Mouse (Mus musculus): ENCODE measurements around the gene Hes5. TPM values are rescaled to one million over a fixed set of nuclear protein-coding genes. Genes with fewer than 3 reads are reported as not detected.
A peak's percentile ranks its signal among the peaks of the same experiment; 100 is the strongest.

Hes5 gene
- polyA plus RNA-seq, 1 experiment from 2014 or later, result 5.8 TPM

DNA sequence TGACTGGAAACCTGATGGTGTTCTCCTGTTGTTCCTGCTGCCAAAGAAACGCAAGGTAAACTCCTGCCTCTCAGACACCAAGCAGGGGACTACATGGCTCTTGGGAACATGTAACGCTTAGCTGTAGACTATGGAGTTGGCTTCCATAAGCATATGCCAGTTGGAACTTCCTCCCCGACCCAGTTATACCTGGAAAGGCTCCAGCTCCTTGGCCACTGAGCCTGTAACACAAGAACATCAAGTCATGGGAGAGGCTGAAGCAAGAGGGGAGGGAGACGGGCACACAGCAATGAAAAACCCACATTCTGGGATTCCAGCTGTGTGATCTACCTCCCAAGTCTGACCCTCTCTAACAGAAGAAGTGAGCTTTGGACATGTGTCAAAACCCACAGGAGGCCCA is 38.4 kb upstream of the Hes5 start:
- Histone ChIP-seq H3K27me3 (ENCODE audit: insufficient read depth, low read length) (no peaks in the 10 kb centered on the region), H3K36me3 (ENCODE audit: insufficient read depth, low read length) (no peaks in the 10 kb centered on the region), H3K4me3 (replicated peaks; ENCODE audit: low read depth, low read length) (no peak overlapping the region), H3K9ac (ENCODE audit: low read depth, low read length) (no peak overlapping the region), H3K4me1 (replicated peaks; ENCODE audit: insufficient read depth, low read length) (no peaks in the 10 kb centered on the region; the same call in 1 of the 2 replicates), H3K27ac (no peak overlapping the region), H3K9me3 (replicated peaks; ENCODE audit: low read length) (no peaks in the 10 kb centered on the region), H3K4me2 (ENCODE audit: low read length) (no peak overlapping the region)
- ATAC-seq (replicated peaks; ENCODE audit: low FRiP score, low read depth), result no peak
- DNase-seq (ENCODE audit: low spot score), result no peak
- 77% methylated on average over 4 of the region's 4 CpGs for WGBS
- no peak for TF ChIP-seq CTCF (IDR thresholded peaks at IDR 0.05; ENCODE audit: low read depth)

DNA sequence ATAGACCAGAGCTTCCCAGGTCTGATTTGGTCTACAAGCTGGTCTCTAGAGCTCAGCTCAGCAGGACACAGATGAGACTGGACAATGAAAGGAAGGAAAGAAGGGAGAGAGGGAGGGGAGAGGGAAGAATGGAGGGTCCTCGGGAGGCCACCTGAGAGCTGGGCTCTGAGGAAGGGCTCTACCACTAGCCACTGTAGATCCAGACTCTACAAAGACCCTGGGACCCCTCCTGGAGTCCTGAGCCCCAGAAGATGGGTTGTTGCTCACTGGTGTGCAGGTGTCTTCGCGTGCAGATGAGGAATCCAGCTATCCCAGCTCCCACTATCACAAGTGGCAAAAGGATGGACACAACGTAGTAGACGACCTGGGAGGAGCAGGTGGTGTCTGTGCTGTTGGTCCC is 37.8 kb upstream of the Hes5 start:
- Histone ChIP-seq H3K9ac (ENCODE audit: low read depth, low read length) (no peak overlapping the region), H3K4me3 (replicated peaks; ENCODE audit: low read depth, low read length) (no peak overlapping the region), H3K4me1 (replicated peaks; ENCODE audit: insufficient read depth, low read length) (no peaks in the 10 kb centered on the region; the same call in 1 of the 2 replicates), H3K36me3 (ENCODE audit: insufficient read depth, low read length) (no peaks in the 10 kb centered on the region), H3K9me3 (replicated peaks; ENCODE audit: low read length) (no peaks in the 10 kb centered on the region), H3K4me2 (ENCODE audit: low read length) (no peak overlapping the region), H3K27me3 (ENCODE audit: insufficient read depth, low read length) (no peaks in the 10 kb centered on the region), H3K27ac (no peak overlapping the region)
- TF ChIP-seq CTCF (IDR thresholded peaks at IDR 0.05; ENCODE audit: low read depth), result no peak
- WGBS, result 76% methylated on average over 5 of the region's 5 CpGs
- DNase-seq (ENCODE audit: low spot score) (no peak), ATAC-seq (replicated peaks; ENCODE audit: low FRiP score, low read depth) (no peak)

DNA sequence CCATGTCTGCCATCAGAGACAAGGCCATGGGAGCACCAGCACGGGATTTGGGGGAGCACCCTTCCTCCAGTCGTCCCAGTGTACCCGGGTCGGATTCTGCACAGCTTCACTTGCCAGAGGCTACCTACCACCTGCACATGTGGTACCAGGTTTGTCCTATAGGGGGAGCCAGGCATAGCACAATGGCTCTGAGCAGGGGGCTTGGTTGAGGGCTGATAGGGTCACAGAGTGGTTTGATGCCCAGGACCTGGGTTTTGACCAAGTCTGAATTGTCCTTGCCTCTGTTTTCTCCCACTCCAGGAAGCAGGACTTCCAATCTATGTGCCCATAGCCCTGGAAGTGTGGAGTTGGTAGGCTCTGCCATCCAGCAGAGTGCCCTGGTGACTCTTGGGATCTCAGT is 35.3 kb upstream of the Hes5 start:
- WGBS, result 47% methylated on average over 4 of the region's 4 CpGs
- no peak for ATAC-seq (replicated peaks; ENCODE audit: low FRiP score, low read depth)
- TF ChIP-seq CTCF (IDR thresholded peaks at IDR 0.05; ENCODE audit: low read depth), result peak; percentile 44

DNA sequence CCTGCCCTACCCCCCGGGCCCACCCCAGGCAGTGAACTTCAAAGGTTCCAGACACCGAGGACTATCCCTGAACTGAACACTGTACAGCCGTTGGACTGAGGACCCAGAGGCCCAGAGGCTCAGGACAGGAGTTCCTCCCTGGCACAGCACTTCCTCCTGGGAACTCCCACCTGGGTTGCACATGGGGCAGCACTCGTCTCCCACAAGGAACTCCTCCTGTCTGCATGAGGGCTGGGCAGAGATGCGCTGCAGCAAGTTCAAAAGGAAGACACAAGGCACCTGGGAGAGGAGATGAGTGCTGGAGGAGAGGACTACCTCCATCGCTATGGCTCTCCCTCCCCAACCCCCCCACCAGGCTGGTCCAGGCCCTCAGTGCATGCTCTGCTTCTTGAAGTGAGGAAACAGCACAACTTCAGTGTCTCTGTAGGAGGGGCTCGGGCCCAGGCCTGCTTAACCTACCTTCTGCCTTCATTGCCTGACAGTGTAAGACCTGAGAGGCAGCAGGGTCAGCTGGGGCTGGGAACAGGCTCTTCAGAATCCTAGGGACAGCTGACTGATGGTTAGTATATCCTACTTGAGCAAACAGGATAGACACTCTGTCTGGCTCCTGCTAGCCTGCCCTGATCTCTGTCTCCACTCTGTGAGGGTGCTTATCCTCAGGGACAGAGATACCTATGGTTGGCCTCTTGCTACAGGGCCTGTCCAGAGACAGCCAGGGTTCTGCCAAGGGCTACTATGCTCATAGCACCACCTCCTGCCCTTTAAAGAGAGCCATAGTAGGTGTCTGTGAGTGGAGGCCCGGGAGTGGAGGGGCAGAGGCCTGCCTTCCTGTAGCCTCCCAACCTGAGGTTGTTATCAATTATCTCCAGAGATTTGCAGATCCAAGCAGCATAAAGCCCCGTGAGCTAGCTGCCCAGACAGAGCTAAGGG is 33.5 kb upstream of the Hes5 start:
- Histone ChIP-seq H3K27me3 (ENCODE audit: insufficient read depth, low read length) (no peaks in the 10 kb centered on the region), H3K4me2 (ENCODE audit: low read length) (peak overlapping the region; percentile 42), H3K9ac (ENCODE audit: low read depth, low read length) (peak overlapping the region; percentile 35; the same call in 1 of the 2 replicates), H3K36me3 (ENCODE audit: insufficient read depth, low read length) (no peaks in the 10 kb centered on the region), H3K9me3 (replicated peaks; ENCODE audit: low read length) (no peaks in the 10 kb centered on the region), H3K4me3 (replicated peaks; ENCODE audit: low read depth, low read length) (peak overlapping the region; percentile 10), H3K4me1 (replicated peaks; ENCODE audit: insufficient read depth, low read length) (no peaks in the 10 kb centered on the region; the same call in none of the 2 replicates), H3K27ac (peak overlapping the region; percentile 31)
- ATAC-seq (replicated peaks; ENCODE audit: low FRiP score, low read depth) (no peak), DNase-seq (ENCODE audit: low spot score) (no peak)
- TF ChIP-seq CTCF (IDR thresholded peaks at IDR 0.05; ENCODE audit: low read depth), result no peak
- 57% methylated on average over 9 of the region's 9 CpGs for WGBS

More for the DNA sequence above, 35.3 kb upstream of the Hes5 start:
- no peak for DNase-seq (ENCODE audit: low spot score)
- Histone ChIP-seq H3K36me3 (ENCODE audit: insufficient read depth, low read length) (no peaks in the 10 kb centered on the region), H3K4me3 (replicated peaks; ENCODE audit: low read depth, low read length) (no peak overlapping the region), H3K9me3 (replicated peaks; ENCODE audit: low read length) (no peaks in the 10 kb centered on the region), H3K9ac (ENCODE audit: low read depth, low read length) (no peak overlapping the region), H3K27me3 (ENCODE audit: insufficient read depth, low read length) (no peaks in the 10 kb centered on the region), H3K4me1 (replicated peaks; ENCODE audit: insufficient read depth, low read length) (no peaks in the 10 kb centered on the region; the same call in none of the 2 replicates), H3K4me2 (ENCODE audit: low read length) (no peak overlapping the region), H3K27ac (no peak overlapping the region)

DNA sequence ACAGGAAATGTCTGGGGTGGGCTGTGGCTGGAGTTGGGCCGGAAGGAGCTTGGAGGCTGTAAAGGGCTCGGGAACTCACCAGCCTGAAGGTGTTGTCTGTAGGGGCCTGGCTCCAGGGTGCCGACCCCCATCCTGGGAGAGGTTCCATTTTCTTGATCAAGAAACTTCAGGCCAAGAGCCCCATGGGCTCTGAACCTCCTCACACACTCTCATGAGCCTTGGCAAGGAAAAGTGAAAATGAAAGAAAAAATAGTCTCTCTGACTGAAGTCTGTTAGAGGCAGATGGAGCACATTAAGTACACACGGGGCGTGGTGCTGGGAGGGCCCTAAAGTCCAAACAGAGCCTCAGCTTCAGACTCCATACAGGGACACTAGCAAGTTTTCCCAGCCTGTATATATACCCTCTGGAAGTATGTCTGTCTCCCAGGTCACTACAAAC is 32.8 kb upstream of the Hes5 start:
- ATAC-seq (replicated peaks; ENCODE audit: low FRiP score, low read depth), result no peak
- WGBS, result 28% methylated on average over 5 of the region's 5 CpGs
- Histone ChIP-seq H3K9me3 (replicated peaks; ENCODE audit: low read length) (no peaks in the 10 kb centered on the region), H3K27ac (peak overlapping the region; percentile 31; the same call in 1 of the 2 replicates), H3K4me1 (replicated peaks; ENCODE audit: insufficient read depth, low read length) (no peaks in the 10 kb centered on the region; the same call in none of the 2 replicates), H3K4me2 (ENCODE audit: low read length) (peak overlapping the region; percentile 42), H3K9ac (ENCODE audit: low read depth, low read length) (peak overlapping the region; percentile 35; the same call in 1 of the 2 replicates), H3K36me3 (ENCODE audit: insufficient read depth, low read length) (no peaks in the 10 kb centered on the region), H3K27me3 (ENCODE audit: insufficient read depth, low read length) (no peaks in the 10 kb centered on the region; the same call in 1 of the 2 replicates), H3K4me3 (replicated peaks; ENCODE audit: low read depth, low read length) (peak overlapping the region; percentile 10)
- TF ChIP-seq CTCF (IDR thresholded peaks at IDR 0.05; ENCODE audit: low read depth), result no peak
- peak; percentile 69 for DNase-seq (ENCODE audit: low spot score)

DNA sequence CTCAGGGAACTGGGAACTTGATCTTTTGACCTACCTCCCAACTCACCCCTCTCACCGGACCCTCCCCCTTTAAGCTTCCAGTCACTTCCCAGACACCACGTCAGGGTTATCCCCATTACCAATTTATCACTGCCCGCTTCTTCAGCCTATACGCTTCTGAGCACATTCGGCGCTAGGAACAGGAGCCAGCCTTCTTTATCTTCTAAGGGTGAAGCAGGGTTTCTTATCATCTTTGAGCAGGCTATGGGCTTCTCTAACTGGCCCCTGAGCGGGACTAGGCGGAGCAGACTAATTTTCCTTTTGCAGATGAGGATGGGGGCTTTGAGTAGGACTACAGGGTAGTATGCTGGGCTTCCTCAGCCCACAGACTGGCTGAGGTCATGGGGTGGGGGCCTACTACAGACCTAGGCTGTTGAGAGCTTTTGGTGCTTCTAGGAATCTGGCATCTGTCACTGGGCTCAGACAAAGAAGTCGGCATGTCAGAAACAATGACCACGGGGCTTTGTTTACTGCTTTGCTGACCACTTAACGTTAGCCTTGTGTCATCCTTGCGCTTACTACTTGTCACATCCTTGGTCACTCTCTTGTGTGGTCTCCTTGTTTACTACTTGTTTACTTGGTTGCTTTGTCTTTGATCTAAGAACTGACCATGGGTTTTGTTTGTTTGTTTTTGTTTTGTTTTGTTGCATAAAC is 32.2 kb upstream of the Hes5 start, which contains the start of gene Tnfrsf14:
TSS of gene Tnfrsf14 (minus strand) at position 169 of the 693 bp plus-strand sequence.
- Histone ChIP-seq H3K4me2 (ENCODE audit: low read length) (peak within 1 kb of the TSS; percentile 42), H3K36me3 (ENCODE audit: insufficient read depth, low read length) (no peaks in the 10 kb centered on the region), H3K9me3 (replicated peaks; ENCODE audit: low read length) (no peaks in the 10 kb centered on the region), H3K27me3 (ENCODE audit: insufficient read depth, low read length) (no peaks in the 10 kb centered on the region; the same call in 1 of the 2 replicates), H3K4me3 (replicated peaks; ENCODE audit: low read depth, low read length) (peak within 1 kb of the TSS; percentile 10), H3K4me1 (replicated peaks; ENCODE audit: insufficient read depth, low read length) (peaks cover 3% of the 10 kb centered on the region), H3K9ac (ENCODE audit: low read depth, low read length) (peak within 1 kb of the TSS; percentile 35; the same call in 1 of the 2 replicates), H3K27ac (peak within 1 kb of the TSS; percentile 31)
- DNase-seq (ENCODE audit: low spot score) (no peak), ATAC-seq (replicated peaks; ENCODE audit: low FRiP score, low read depth) (no peak)
- WGBS, result 49% methylated on average over 12 of the region's 12 CpGs
- TF ChIP-seq CTCF (IDR thresholded peaks at IDR 0.05; ENCODE audit: low read depth), result no peak
